ENCODE assay signal across 7 mouse cellular contexts in genomic region chr6:91729677-91730127, GRCm38 (mm10). TPM values are rescaled to one million over a fixed set of nuclear protein-coding genes. Genes with fewer than 3 reads are reported as not detected.
DNase-seq lines count a peak whose midpoint lies in the region; ATAC-seq and TF ChIP-seq lines count a peak whose summit lies in the region.

No protein-coding gene starts in this region.

- peak; percentile 95 for TF ChIP-seq EP300 in heart, adult 2 months (IDR thresholded peaks at IDR 0.05; ENCODE audit: insufficient read depth, low read depth, low read length)

- ATAC-seq in embryonic facial prominence, embryonic 11.5 days (replicated peaks; ENCODE audit: insufficient number of reproducible peaks, low FRiP score, low TSS enrichment, low read depth) = peak; percentile 45
- ATAC-seq in intestine, postnatal 0 days = peak; percentile 41; the same call in 1 of the 2 replicates
- ATAC-seq in limb, embryonic 15.5 days (ENCODE audit: insufficient number of reproducible peaks, low FRiP score, low TSS enrichment, low read depth) = peak; percentile 64

- no peaks in the 10 kb centered on the region for H3K79me2 ChIP-seq in heart, adult 2 months (replicated peaks; ENCODE audit: control insufficient read depth, insufficient read depth, low read length)

- no peak overlapping the region for H3K4me3 ChIP-seq in embryonic facial prominence, embryonic 11.5 days (ENCODE audit: low read depth, low read length)
- H3K4me3 ChIP-seq in heart, adult 2 months = no peak overlapping the region
- no peak overlapping the region for H3K4me3 ChIP-seq in intestine, postnatal 0 days (ENCODE audit: low read depth, low read length)
- no peak overlapping the region for H3K4me3 ChIP-seq in limb, embryonic 15.5 days
- no peak overlapping the region for H3K4me3 ChIP-seq in olfactory bulb, adult 2 months (ENCODE audit: insufficient read depth, low read depth, low read length)

- no peak for TF ChIP-seq CTCF in heart, adult 2 months (IDR thresholded peaks at IDR 0.05)
- no peak for TF ChIP-seq CTCF in intestine, postnatal 0 days (IDR thresholded peaks at IDR 0.05; ENCODE audit: low read depth)
- no peak for TF ChIP-seq CTCF in olfactory bulb, adult 2 months (IDR thresholded peaks at IDR 0.05; ENCODE audit: insufficient read depth, low read depth, low read length)

- TF ChIP-seq POLR2A in heart, adult 2 months (IDR thresholded peaks at IDR 0.05; ENCODE audit: insufficient read depth, low read depth, low read length) = no peak
- TF ChIP-seq POLR2A in olfactory bulb, adult 2 months (IDR thresholded peaks at IDR 0.05; ENCODE audit: insufficient read depth, low read depth, low read length) = no peak

- no peak overlapping the region for H3K4me2 ChIP-seq in embryonic facial prominence, embryonic 11.5 days (ENCODE audit: low read depth, low read length)
- H3K4me2 ChIP-seq in intestine, postnatal 0 days (replicated peaks; ENCODE audit: low read depth) = no peak overlapping the region; the same call in 1 of the 2 replicates
- no peak overlapping the region for H3K4me2 ChIP-seq in limb, embryonic 15.5 days

- no peaks in the 10 kb centered on the region for H3K9me3 ChIP-seq in embryonic facial prominence, embryonic 11.5 days (replicated peaks; ENCODE audit: control insufficient read depth, low read length)
- no peaks in the 10 kb centered on the region for H3K9me3 ChIP-seq in intestine, postnatal 0 days (ENCODE audit: control insufficient read depth)
- no peaks in the 10 kb centered on the region for H3K9me3 ChIP-seq in limb, embryonic 15.5 days

- H3K27ac ChIP-seq in embryonic facial prominence, embryonic 11.5 days (replicated peaks; ENCODE audit: low read depth, low read length) = peak overlapping the region; percentile 56
- peak overlapping the region; percentile 73 for H3K27ac ChIP-seq in heart, adult 2 months
- peak overlapping the region; percentile 64 for H3K27ac ChIP-seq in intestine, postnatal 0 days (ENCODE audit: low read depth, low read length)
- H3K27ac ChIP-seq in limb, embryonic 15.5 days = peak overlapping the region; percentile 76
- peak overlapping the region; percentile 61 for H3K27ac ChIP-seq in olfactory bulb, adult 2 months (ENCODE audit: insufficient read depth, low read depth, low read length)

- intact Hi-C loops in heart, adult 2 months (cut with DNase I) = loop anchor here (2.0 kb wide), 1 partner anchor 45 kb away; the partner anchor contains the start of gene Slc6a6

- H3K4me1 ChIP-seq in embryonic facial prominence, embryonic 11.5 days (ENCODE audit: control insufficient read depth, insufficient read depth, low read length) = peaks cover 4% of the 10 kb centered on the region
- peaks cover 29% of the 10 kb centered on the region for H3K4me1 ChIP-seq in heart, adult 2 months (ENCODE audit: control insufficient read depth, insufficient read depth, low read length)
- peaks cover 8% of the 10 kb centered on the region for H3K4me1 ChIP-seq in intestine, postnatal 0 days (replicated peaks; ENCODE audit: control insufficient read depth, insufficient read depth, low read length)
- peaks cover 33% of the 10 kb centered on the region for H3K4me1 ChIP-seq in limb, embryonic 15.5 days
- peaks cover 42% of the 10 kb centered on the region for H3K4me1 ChIP-seq in olfactory bulb, adult 2 months (ENCODE audit: control insufficient read depth, insufficient read depth, low read length)

- 20% methylated on average over 12 of the region's 12 CpGs for WGBS in embryonic facial prominence, embryonic 11.5 days
- WGBS in heart, adult 2 months = 7% methylated on average over 12 of the region's 12 CpGs
- WGBS in intestine, postnatal 0 days = 8% methylated on average over 12 of the region's 12 CpGs
- 24% methylated on average over 12 of the region's 12 CpGs for WGBS in limb, embryonic 15.5 days
- 9% methylated on average over 12 of the region's 12 CpGs for WGBS in olfactory bulb, adult 2 months

- peak; percentile 79 for DNase-seq in adrenal gland, adult 2 months
- peak; percentile 57 for DNase-seq in embryonic facial prominence, embryonic 11.5 days (ENCODE audit: low spot score)
- DNase-seq in heart, adult 2 months = peak; percentile 88 to 92
- DNase-seq in thymus, postnatal 10 days (ENCODE audit: low spot score in 2 of 2) = no peak

- no peak overlapping the region; the same call in 1 of the 2 replicates for H3K9ac ChIP-seq in embryonic facial prominence, embryonic 11.5 days (replicated peaks; ENCODE audit: low read length)
- H3K9ac ChIP-seq in heart, adult 2 months (ENCODE audit: low read depth, low read length) = no peak overlapping the region
- H3K9ac ChIP-seq in intestine, postnatal 0 days (ENCODE audit: low read depth, low read length) = no peak overlapping the region
- no peak overlapping the region for H3K9ac ChIP-seq in limb, embryonic 15.5 days

- peaks cover 4% of the 10 kb centered on the region for H3K36me3 ChIP-seq in embryonic facial prominence, embryonic 11.5 days (replicated peaks; ENCODE audit: control insufficient read depth, insufficient read depth, low read depth, low read length)
- H3K36me3 ChIP-seq in heart, adult 2 months (ENCODE audit: control insufficient read depth, insufficient read depth, low read length) = peaks cover 33% of the 10 kb centered on the region
- peaks cover 79% of the 10 kb centered on the region for H3K36me3 ChIP-seq in intestine, postnatal 0 days (ENCODE audit: control insufficient read depth, insufficient read depth)
- H3K36me3 ChIP-seq in limb, embryonic 15.5 days = peaks cover 39% of the 10 kb centered on the region

- no peaks in the 10 kb centered on the region for H3K27me3 ChIP-seq in embryonic facial prominence, embryonic 11.5 days (ENCODE audit: control insufficient read depth, insufficient read depth, low read length)
- no peaks in the 10 kb centered on the region for H3K27me3 ChIP-seq in heart, adult 2 months (ENCODE audit: control insufficient read depth, insufficient read depth, low read length)
- H3K27me3 ChIP-seq in intestine, postnatal 0 days (replicated peaks; ENCODE audit: control insufficient read depth, insufficient read depth, low read length) = no peaks in the 10 kb centered on the region
- H3K27me3 ChIP-seq in limb, embryonic 15.5 days = no peaks in the 10 kb centered on the region

RNA-seq across cellular contexts. Expression of gene Slc6a6, which starts 45.8 kb away (rescaled TPM):
- 100 to 1,000 TPM; 466 to 626 TPM for total RNA-seq in adrenal gland, adult 2 months (2021)
- polyA plus RNA-seq in adrenal gland, adult 2 months (2012; rRNA removed) = 570 and 815 TPM in 2 replicates
- 35.3 and 40.6 TPM in 2 replicates for polyA plus RNA-seq in embryonic facial prominence, embryonic 11.5 days (2014; fragmentation: Nextera tagmentation; extraction: Ambion mirVana)
- 10 to 100 TPM; 56.4 to 96.9 TPM for total RNA-seq in heart, adult 2 months (2021)
- polyA plus RNA-seq in heart, adult 2 months (2012; rRNA removed) = 86.2 and 118 TPM in 2 replicates
- 109 and 127 TPM in 2 replicates for polyA plus RNA-seq in intestine, postnatal 0 days (2015; fragmentation: Nextera tagmentation; extraction: Ambion mirVana)
- 44.5 and 46.8 TPM in 2 replicates for polyA plus RNA-seq in limb, embryonic 15.5 days (2015; fragmentation: Nextera tagmentation; extraction: Ambion mirVana)
- 322 TPM in 1 of 2 replicates, not detected in the other for polyA plus RNA-seq in olfactory bulb, adult 2 months (2012; ENCODE audit: insufficient read depth, insufficient read length, low replicate concordance, missing spikeins)

Comparison
In these comparisons a context has a peak if more than half of its experiments do, and no peak if none do; other contexts are left out.
1. DNase-seq: peak in adrenal gland, adult 2 months (single experiment), embryonic facial prominence, embryonic 11.5 days (single experiment) and heart, adult 2 months (2 of 2); none in thymus, postnatal 10 days (0 of 2).
2. Peak in every context shown above with its lines, with median percentiles within 50 percentile points of each other: ATAC-seq and H3K27ac ChIP-seq.